Mouse (Mus musculus) neural tube, embryonic 11.5 days (tissue): Measurements from ENCODE around the gene Snrpb. TPM values are rescaled to one million over a fixed set of nuclear protein-coding genes. Genes with fewer than 3 reads are reported as not detected.

ENCODE experiments used
- ATAC-seq: fragments of 200-750 bp; cut with Nextera tagmentation; 2 replicates; pipeline ENCODE4 v1.8.0; 2017; ENCODE audit warnings: moderate number of reproducible peaks, mild to moderate bottlenecking, moderate TSS enrichment, moderate library complexity; ENCODE audit not compliant: insufficient read depth, low FRiP score, low TSS enrichment
- DNase-seq: peaks from one replicate; pipeline ENCODE4 v3.0.0-alpha.2; 2015; ENCODE audit warnings: low spot score
- H3K27ac ChIP-seq: fragments of 300-500 bp; sonication (generic); 2 replicates; pipeline ENCODE4 v1.5.1; 2014; ENCODE audit warnings: low read depth, mild to moderate bottlenecking, low read length
- H3K27me3 ChIP-seq: fragments of 300-500 bp; sonication (generic); 2 replicates; pipeline ENCODE4 v1.6.1; 2014; ENCODE audit warnings: mild to moderate bottlenecking, low read length, mixed read lengths; ENCODE audit not compliant: control insufficient read depth, insufficient read depth
- H3K36me3 ChIP-seq: fragments of 300-500 bp; sonication (generic); 2 replicates; pipeline ENCODE4 v1.6.1; 2014; ENCODE audit warnings: mild to moderate bottlenecking, low read length, moderate library complexity, mixed read lengths; ENCODE audit not compliant: control insufficient read depth, insufficient read depth
- H3K4me1 ChIP-seq: fragments of 300-500 bp; sonication (generic); 2 replicates; pipeline ENCODE4 v1.6.1; 2014; ENCODE audit warnings: low read length, mixed read lengths; ENCODE audit not compliant: control insufficient read depth, insufficient read depth
- H3K4me2 ChIP-seq: fragments of 300-500 bp; sonication (generic); 2 replicates; pipeline ENCODE4 v1.6.1; 2014; ENCODE audit warnings: low read depth, mild to moderate bottlenecking, moderate library complexity
- H3K4me3 ChIP-seq: fragments of 300-500 bp; sonication (generic); 2 replicates; pipeline ENCODE4 v1.5.1; 2014; ENCODE audit warnings: low read depth, low read length
- H3K9ac ChIP-seq: fragments of 300-500 bp; sonication (generic); 2 replicates; pipeline ENCODE4 v1.6.1; 2014; ENCODE audit warnings: mild to moderate bottlenecking, low read length
- H3K9me3 ChIP-seq: fragments of 300-500 bp; sonication (generic); 2 replicates; pipeline ENCODE4 v1.6.1; 2016; ENCODE audit warnings: low read length; ENCODE audit not compliant: control insufficient read depth
- WGBS: fragments of 180-500 bp; shearing (Covaris S2); extraction: QIAGEN DNeasy Blood & Tissue Kit; methylation state at CpG from one replicate; pipeline ENCODE4 v1.1.7; 2014; 5-methylcytosine and 5-hydroxymethylcytosine counted together
- polyA plus RNA-seq: library from polyadenylated mRNA; unstranded; fragments of >200 nt; fragmentation: Nextera tagmentation; extraction: Ambion mirVana; gene quantifications from 2 replicates; pipeline ENCODE4 v1.2.1, GENCODE M21; 2014

Snrpb gene
- polyA plus RNA-seq, 1 experiment from 2014 or later: 705 TPM

- no peak for DNase-seq
- no peak for ATAC-seq
- H3K27ac ChIP-seq: no peak overlapping the region
- H3K9ac ChIP-seq: no peak overlapping the region
- H3K4me1 ChIP-seq: no peaks in the 10 kb centered on the region
- no peaks in the 10 kb centered on the region for H3K27me3 ChIP-seq
- H3K4me2 ChIP-seq: no peak overlapping the region
- no peaks in the 10 kb centered on the region for H3K36me3 ChIP-seq
- no peaks in the 10 kb centered on the region for H3K9me3 ChIP-seq
- H3K4me3 ChIP-seq: no peak overlapping the region
Measured at GRCm38 (mm10) chr2:130155851-130156250, 23.4 kb downstream of the Snrpb start.

- no peak overlapping the region for H3K4me2 ChIP-seq
- H3K9me3 ChIP-seq: no peaks in the 10 kb centered on the region
- H3K36me3 ChIP-seq: no peaks in the 10 kb centered on the region
- H3K27ac ChIP-seq: no peak overlapping the region
- ATAC-seq (no peak), DNase-seq (no peak)
- H3K4me3 ChIP-seq: no peak overlapping the region
- no peak overlapping the region for H3K9ac ChIP-seq
- no peaks in the 10 kb centered on the region for H3K4me1 ChIP-seq
- H3K27me3 ChIP-seq: no peaks in the 10 kb centered on the region
- WGBS: 83% methylated on average over 3 of the region's 3 CpGs
Measured at GRCm38 (mm10) chr2:130155171-130155570, 24.0 kb downstream of the Snrpb start.

- H3K27ac ChIP-seq: no peak overlapping the region
- H3K27me3 ChIP-seq: no peaks in the 10 kb centered on the region
- no peak overlapping the region for H3K9ac ChIP-seq
- no peak for ATAC-seq
- H3K36me3 ChIP-seq: no peaks in the 10 kb centered on the region
- 82% methylated on average over 5 of the region's 5 CpGs for WGBS
- H3K4me3 ChIP-seq: no peak overlapping the region
- no peak for DNase-seq
- no peaks in the 10 kb centered on the region for H3K9me3 ChIP-seq
- H3K4me2 ChIP-seq: no peak overlapping the region
- H3K4me1 ChIP-seq: no peaks in the 10 kb centered on the region
Measured at GRCm38 (mm10) chr2:130146089-130146668, 33.0 kb downstream of the Snrpb start.

GRCm38 (mm10) chr2:130144703-130145324 is 34.4 kb downstream of the Snrpb start:
- DNase-seq (no peak), ATAC-seq (no peak)
- H3K27ac ChIP-seq: no peak overlapping the region
- no peaks in the 10 kb centered on the region for H3K4me1 ChIP-seq
- no peak overlapping the region for H3K4me2 ChIP-seq
- no peaks in the 10 kb centered on the region for H3K27me3 ChIP-seq
- WGBS: 87% methylated on average over 23 of the region's 23 CpGs
- no peak overlapping the region for H3K9ac ChIP-seq
- H3K9me3 ChIP-seq: no peaks in the 10 kb centered on the region
- H3K4me3 ChIP-seq: no peak overlapping the region
- H3K36me3 ChIP-seq: no peaks in the 10 kb centered on the region

GRCm38 (mm10) chr2:130143011-130143410 is 36.2 kb downstream of the Snrpb start:
- Histone ChIP-seq H3K27ac (no peak overlapping the region), H3K9me3 (no peaks in the 10 kb centered on the region), H3K4me2 (no peak overlapping the region), H3K9ac (no peak overlapping the region), H3K4me3 (no peak overlapping the region), H3K27me3 (no peaks in the 10 kb centered on the region), H3K4me1 (no peaks in the 10 kb centered on the region), H3K36me3 (no peaks in the 10 kb centered on the region)
- DNase-seq (no peak), ATAC-seq (no peak)
- WGBS: 95% methylated on average over 8 of the region's 8 CpGs

- Histone ChIP-seq H3K4me2 (no peak overlapping the region), H3K4me3 (no peak overlapping the region), H3K9me3 (no peaks in the 10 kb centered on the region), H3K27ac (no peak overlapping the region), H3K9ac (no peak overlapping the region), H3K36me3 (no peaks in the 10 kb centered on the region), H3K27me3 (no peaks in the 10 kb centered on the region), H3K4me1 (no peaks in the 10 kb centered on the region)
- no peak for DNase-seq
- WGBS: 61% methylated on average over 1 of the region's 1 CpGs
- ATAC-seq: no peak
Measured at GRCm38 (mm10) chr2:130129687-130130086, 49.5 kb downstream of the Snrpb start.

- DNase-seq (no peak), ATAC-seq (no peak)
- no peaks in the 10 kb centered on the region for H3K9me3 ChIP-seq
- H3K27ac ChIP-seq: no peak overlapping the region
- 72% methylated on average over 1 of the region's 1 CpGs for WGBS
- no peaks in the 10 kb centered on the region for H3K36me3 ChIP-seq
- no peaks in the 10 kb centered on the region for H3K27me3 ChIP-seq
- no peaks in the 10 kb centered on the region for H3K4me1 ChIP-seq
- H3K4me3 ChIP-seq: no peak overlapping the region
- no peak overlapping the region for H3K9ac ChIP-seq
- H3K4me2 ChIP-seq: no peak overlapping the region
Measured at GRCm38 (mm10) chr2:130126073-130126472, 53.1 kb downstream of the Snrpb start.

- WGBS: 71% methylated on average over 6 of the region's 6 CpGs
- ATAC-seq (no peak), DNase-seq (no peak)
- Histone ChIP-seq H3K4me3 (no peak overlapping the region), H3K9ac (no peak overlapping the region), H3K4me2 (no peak overlapping the region), H3K9me3 (no peaks in the 10 kb centered on the region), H3K27me3 (no peaks in the 10 kb centered on the region), H3K27ac (no peak overlapping the region), H3K4me1 (no peaks in the 10 kb centered on the region), H3K36me3 (no peaks in the 10 kb centered on the region)
Measured at GRCm38 (mm10) chr2:130125279-130126059, 53.7 kb downstream of the Snrpb start.
